Mouse (Mus musculus): ENCODE measurements around the gene Utp3. TPM values are rescaled to one million over a fixed set of nuclear protein-coding genes. Genes with fewer than 3 reads are reported as not detected.

Utp3 gene
- total RNA-seq, 2 experiments from 2014 or later = 10.6 to 10.9 TPM

DNA sequence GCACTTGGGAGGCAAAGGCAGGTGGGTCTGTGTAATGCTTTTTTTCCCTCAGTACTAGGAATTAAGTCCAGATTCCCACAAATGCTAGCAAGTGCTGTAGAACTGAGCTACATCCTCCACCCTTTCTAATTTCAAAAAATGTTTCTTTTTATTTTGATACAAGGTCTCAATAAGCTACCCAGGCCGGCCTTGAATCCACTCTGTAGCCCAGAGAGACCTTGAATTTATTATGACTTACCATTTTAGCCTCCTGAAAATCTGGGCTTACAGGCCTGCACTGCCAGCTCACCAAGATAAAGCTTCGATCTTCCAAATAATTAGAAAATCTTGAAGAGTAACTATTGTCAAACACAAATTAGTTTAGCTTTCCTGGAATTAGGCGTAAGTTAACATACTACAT is 49.8 kb downstream of the Utp3 start:
- ATAC-seq (replicated peaks; ENCODE audit: low FRiP score, poor library complexity, severe bottlenecking) = no peak

DNA sequence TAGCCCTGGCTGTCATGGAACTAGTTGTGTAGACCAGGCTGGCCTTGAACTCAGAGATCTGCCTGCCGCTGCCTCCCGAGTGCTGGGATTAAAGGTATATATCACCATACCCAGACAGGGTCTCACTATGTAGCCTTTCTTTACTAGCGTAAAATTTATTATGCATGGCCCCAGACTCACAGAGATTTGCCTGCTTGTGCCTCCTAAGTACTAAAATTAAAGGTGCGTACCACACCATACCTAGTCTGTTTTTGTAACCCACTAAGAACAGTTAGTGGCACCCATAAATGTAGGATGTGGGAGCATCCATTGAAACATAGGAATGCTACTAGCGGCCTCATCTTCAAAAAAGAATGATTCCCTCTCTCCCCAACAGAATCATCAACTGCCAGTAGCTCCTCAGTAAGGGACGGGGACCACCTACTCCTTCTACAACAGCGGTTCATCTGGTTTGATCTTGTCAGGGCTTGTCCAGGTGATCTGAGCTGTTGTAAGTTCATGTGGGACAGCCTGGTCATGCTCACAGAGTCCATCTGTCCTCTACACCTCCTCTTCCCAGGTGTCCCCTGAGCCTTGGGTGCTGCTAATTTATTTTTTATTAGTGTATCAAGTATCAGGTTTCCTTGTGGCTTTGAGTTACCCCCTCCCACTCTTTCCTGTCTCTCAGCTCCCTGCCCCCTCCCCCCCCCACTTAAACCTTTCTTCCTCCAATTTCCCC is 50.5 kb downstream of the Utp3 start:
- ATAC-seq (replicated peaks; ENCODE audit: low FRiP score, poor library complexity, severe bottlenecking) = no peak

Other genes with a start within 250 kb of the Utp3 start
- not detected in 2 replicates for gene Prol1, start 237.2 kb upstream of the Utp3 start, total RNA-seq (2015; ENCODE audit: low replicate concordance)
- gene Prol1, start 237.2 kb upstream of the Utp3 start, total RNA-seq (2017; ENCODE audit: low replicate concordance) = not detected in 2 replicates
- gene Amtn, start 178.4 kb upstream of the Utp3 start, total RNA-seq (2015; ENCODE audit: low replicate concordance) = not detected in 2 replicates
- gene Amtn, start 178.4 kb upstream of the Utp3 start, total RNA-seq (2017; ENCODE audit: low replicate concordance) = not detected in 2 replicates
- not detected in 2 replicates for gene Ambn, start 98.5 kb upstream of the Utp3 start, total RNA-seq (2015; ENCODE audit: low replicate concordance)
- gene Ambn, start 98.5 kb upstream of the Utp3 start, total RNA-seq (2017; ENCODE audit: low replicate concordance) = not detected in 2 replicates
- gene Enam, start 66.5 kb upstream of the Utp3 start, total RNA-seq (2015; ENCODE audit: low replicate concordance) = not detected in 2 replicates
- gene Enam, start 66.5 kb upstream of the Utp3 start, total RNA-seq (2017; ENCODE audit: low replicate concordance) = not detected in 2 replicates
- gene Jchain, start 26.6 kb upstream of the Utp3 start, total RNA-seq (2015; ENCODE audit: low replicate concordance) = 73.6 and 78.4 TPM in 2 replicates
- gene Jchain, start 26.6 kb upstream of the Utp3 start, total RNA-seq (2017; ENCODE audit: low replicate concordance) = 36.3 and 37.8 TPM in 2 replicates
- 2.9 and 3.6 TPM in 2 replicates for gene Rufy3, start 10.6 kb downstream of the Utp3 start, total RNA-seq (2015; ENCODE audit: low replicate concordance)
- 3.7 and 6.7 TPM in 2 replicates for gene Rufy3, start 10.6 kb downstream of the Utp3 start, total RNA-seq (2017; ENCODE audit: low replicate concordance)
- 15.9 and 26.3 TPM in 2 replicates for gene Grsf1, start 121.7 kb downstream of the Utp3 start, total RNA-seq (2015; ENCODE audit: low replicate concordance)
- 17.6 and 31.3 TPM in 2 replicates for gene Grsf1, start 121.7 kb downstream of the Utp3 start, total RNA-seq (2017; ENCODE audit: low replicate concordance)
- 21.7 and 33.6 TPM in 2 replicates for gene Mob1b, start 166.4 kb downstream of the Utp3 start, total RNA-seq (2015; ENCODE audit: low replicate concordance)
- 15.7 and 19.4 TPM in 2 replicates for gene Mob1b, start 166.4 kb downstream of the Utp3 start, total RNA-seq (2017; ENCODE audit: low replicate concordance)
- 66.0 and 106 TPM in 2 replicates for gene Dck, start 210.5 kb downstream of the Utp3 start, total RNA-seq (2015; ENCODE audit: low replicate concordance)
- 75.0 and 113 TPM in 2 replicates for gene Dck, start 210.5 kb downstream of the Utp3 start, total RNA-seq (2017; ENCODE audit: low replicate concordance)